Mouse (Mus musculus) right cerebral cortex, postnatal 4 days (tissue): ENCODE measurements around the gene Ogfod2.

ENCODE experiments used
- DNase-seq: peaks from one replicate; pipeline ENCODE4 v3.0.0-alpha.2; 2022

Gene Ogfod2

GRCm38 (mm10) chr5:124158305-124158704, 46.2 kb downstream of the Ogfod2 start:
- no peak for DNase-seq

GRCm38 (mm10) chr5:124159453-124159852, 47.4 kb downstream of the Ogfod2 start:
- DNase-seq = no peak

- DNase-seq = no peak
These were observed 49.7 kb downstream of the Ogfod2 start for GRCm38 (mm10) chr5:124161831-124162230.

GRCm38 (mm10) chr5:124162577-124162976, 50.5 kb downstream of the Ogfod2 start:
- DNase-seq = peak; percentile 73

- no peak for DNase-seq
These were observed 51.3 kb downstream of the Ogfod2 start for GRCm38 (mm10) chr5:124163445-124163844.
